Mouse (Mus musculus) thymus, adult 2 months (tissue): ENCODE measurements around the gene Mcidas.

Experiments used
- CTCF ChIP-seq: fragments of 200-500 bp; IDR thresholded peaks from 2 replicates; pipeline ENCODE4 v1.5.1; 2012; ENCODE audit warnings: mild to moderate bottlenecking, control low read depth, low read length, moderate library complexity, borderline replicate concordance; ENCODE audit not compliant: control insufficient read depth, poor library complexity, insufficient read depth; ENCODE audit errors: extremely low read depth
- POLR2A ChIP-seq: fragments of 200-500 bp; IDR thresholded peaks from 2 replicates; pipeline ENCODE4 v1.6.1; 2012; ENCODE audit warnings: mild to moderate bottlenecking, low read length, control low read depth, moderate library complexity; ENCODE audit not compliant: control insufficient read depth, poor library complexity, insufficient read depth; ENCODE audit errors: extremely low read depth

DNA sequence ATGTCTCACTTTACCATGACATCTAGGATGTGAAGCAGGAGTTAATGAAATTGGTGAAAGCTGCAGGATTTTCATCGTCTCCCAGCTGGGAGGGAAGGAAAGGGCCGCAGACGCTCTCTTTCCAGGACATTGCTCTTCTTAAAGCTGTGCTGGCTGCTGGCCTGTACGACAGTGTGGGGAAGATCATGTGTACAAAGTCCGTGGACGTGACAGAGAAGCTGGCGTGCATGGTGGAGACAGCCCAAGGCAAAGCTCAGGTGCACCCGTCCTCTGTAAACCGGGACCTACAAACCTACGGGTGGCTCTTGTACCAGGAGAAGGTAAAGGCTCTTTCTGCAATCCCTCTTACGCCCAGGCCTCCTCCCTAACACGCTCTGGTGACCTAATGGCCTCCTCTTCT is 29.2 kb upstream of the Mcidas start:
- TF ChIP-seq CTCF (no peak), POLR2A (no peak)
